Mouse (Mus musculus): ENCODE results near the gene Neurod2. TPM values are rescaled to one million over a fixed set of nuclear protein-coding genes. Genes with fewer than 3 reads are reported as not detected.

Neurod2 gene
- polyA plus RNA-seq, 1 experiment from 2014 or later, result 5.6 TPM

DNA sequence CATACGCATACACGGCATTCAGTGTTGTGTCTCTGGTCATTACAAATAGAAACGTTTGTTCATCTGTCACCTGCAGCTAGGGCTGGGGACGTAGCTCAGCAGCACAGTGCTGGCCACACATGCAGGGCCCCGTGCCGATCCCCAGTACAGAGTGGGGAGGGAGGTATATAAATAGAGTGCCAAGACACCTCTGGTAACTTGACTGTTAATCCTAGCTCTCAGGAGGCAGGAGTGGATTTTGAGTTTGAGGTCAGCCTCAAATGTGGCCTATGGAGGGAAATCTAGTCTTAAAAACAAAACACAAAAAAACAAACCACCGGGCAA is 38.4 kb upstream of the Neurod2 start:
- 87% methylated on average over 7 of the region's 7 CpGs for WGBS
- H3K27ac ChIP-seq (ENCODE audit: low read length), result no peak overlapping the region
- no peaks in the 10 kb centered on the region for H3K9me3 ChIP-seq (replicated peaks; ENCODE audit: control insufficient read depth, low read length, poor library complexity, severe bottlenecking)
- ATAC-seq, result no peak
- no peaks in the 10 kb centered on the region for H3K27me3 ChIP-seq (ENCODE audit: control insufficient read depth, insufficient read depth, low read depth, low read length)
- peaks cover 7% of the 10 kb centered on the region for H3K4me1 ChIP-seq (ENCODE audit: control insufficient read depth, insufficient read depth, low read length)
- H3K4me3 ChIP-seq (ENCODE audit: low read depth, low read length), result no peak overlapping the region
- no peak overlapping the region for H3K4me2 ChIP-seq (ENCODE audit: low read length)
- no peaks in the 10 kb centered on the region for H3K36me3 ChIP-seq (ENCODE audit: control insufficient read depth, insufficient read depth, low read length)
- no peak overlapping the region for H3K9ac ChIP-seq (ENCODE audit: low read depth, low read length)

GRCm38 (mm10) chr11:98367171-98367862 is 37.9 kb upstream of the Neurod2 start:
- WGBS, result 86% methylated on average over 10 of the region's 10 CpGs
- no peak for ATAC-seq
- H3K27ac ChIP-seq (ENCODE audit: low read length), result no peak overlapping the region

GRCm38 (mm10) chr11:98366290-98366689 is 36.8 kb upstream of the Neurod2 start:
- no peaks in the 10 kb centered on the region for H3K36me3 ChIP-seq (ENCODE audit: control insufficient read depth, insufficient read depth, low read length)
- no peak for ATAC-seq
- H3K27ac ChIP-seq (ENCODE audit: low read length), result no peak overlapping the region
- WGBS, result 84% methylated on average over 10 of the region's 10 CpGs
- no peak overlapping the region for H3K4me2 ChIP-seq (ENCODE audit: low read length)
- H3K4me1 ChIP-seq (ENCODE audit: control insufficient read depth, insufficient read depth, low read length), result peaks cover 3% of the 10 kb centered on the region
- H3K27me3 ChIP-seq (ENCODE audit: control insufficient read depth, insufficient read depth, low read depth, low read length), result no peaks in the 10 kb centered on the region
- H3K9ac ChIP-seq (ENCODE audit: low read depth, low read length), result no peak overlapping the region
- no peak overlapping the region for H3K4me3 ChIP-seq (ENCODE audit: low read depth, low read length)
- no peaks in the 10 kb centered on the region for H3K9me3 ChIP-seq (replicated peaks; ENCODE audit: control insufficient read depth, low read length, poor library complexity, severe bottlenecking)

More at GRCm38 (mm10) chr11:98367171-98367862, 37.9 kb upstream of the Neurod2 start:
- Histone ChIP-seq H3K36me3 (ENCODE audit: control insufficient read depth, insufficient read depth, low read length) (no peaks in the 10 kb centered on the region), H3K4me1 (ENCODE audit: control insufficient read depth, insufficient read depth, low read length) (peaks cover 7% of the 10 kb centered on the region), H3K27me3 (ENCODE audit: control insufficient read depth, insufficient read depth, low read depth, low read length) (no peaks in the 10 kb centered on the region), H3K4me2 (ENCODE audit: low read length) (no peak overlapping the region), H3K9me3 (replicated peaks; ENCODE audit: control insufficient read depth, low read length, poor library complexity, severe bottlenecking) (no peaks in the 10 kb centered on the region), H3K9ac (ENCODE audit: low read depth, low read length) (no peak overlapping the region), H3K4me3 (ENCODE audit: low read depth, low read length) (no peak overlapping the region)

- 95% methylated on average over 5 of the region's 5 CpGs for WGBS
- ATAC-seq, result no peak
Observed at GRCm38 (mm10) chr11:98364410-98364809, 35.0 kb upstream of the Neurod2 start.

GRCm38 (mm10) chr11:98363817-98364216 is 34.4 kb upstream of the Neurod2 start:
- no peak for ATAC-seq
- Histone ChIP-seq H3K4me1 (ENCODE audit: control insufficient read depth, insufficient read depth, low read length) (peaks cover 11% of the 10 kb centered on the region), H3K4me3 (ENCODE audit: low read depth, low read length) (no peak overlapping the region), H3K36me3 (ENCODE audit: control insufficient read depth, insufficient read depth, low read length) (no peaks in the 10 kb centered on the region), H3K9ac (ENCODE audit: low read depth, low read length) (no peak overlapping the region), H3K9me3 (replicated peaks; ENCODE audit: control insufficient read depth, low read length, poor library complexity, severe bottlenecking) (no peaks in the 10 kb centered on the region), H3K4me2 (ENCODE audit: low read length) (no peak overlapping the region), H3K27me3 (ENCODE audit: control insufficient read depth, insufficient read depth, low read depth, low read length) (no peaks in the 10 kb centered on the region), H3K27ac (ENCODE audit: low read length) (no peak overlapping the region)
- WGBS, result 87% methylated on average over 5 of the region's 5 CpGs

More at GRCm38 (mm10) chr11:98364410-98364809, 35.0 kb upstream of the Neurod2 start:
- no peak overlapping the region for H3K9ac ChIP-seq (ENCODE audit: low read depth, low read length)
- no peaks in the 10 kb centered on the region for H3K36me3 ChIP-seq (ENCODE audit: control insufficient read depth, insufficient read depth, low read length)
- no peaks in the 10 kb centered on the region for H3K9me3 ChIP-seq (replicated peaks; ENCODE audit: control insufficient read depth, low read length, poor library complexity, severe bottlenecking)
- no peak overlapping the region for H3K27ac ChIP-seq (ENCODE audit: low read length)
- H3K4me2 ChIP-seq (ENCODE audit: low read length), result no peak overlapping the region
- H3K4me1 ChIP-seq (ENCODE audit: control insufficient read depth, insufficient read depth, low read length), result peaks cover 5% of the 10 kb centered on the region
- H3K4me3 ChIP-seq (ENCODE audit: low read depth, low read length), result no peak overlapping the region
- H3K27me3 ChIP-seq (ENCODE audit: control insufficient read depth, insufficient read depth, low read depth, low read length), result no peaks in the 10 kb centered on the region

GRCm38 (mm10) chr11:98360866-98361521 is 31.5 kb upstream of the Neurod2 start:
- WGBS, result 37% methylated on average over 9 of the region's 9 CpGs
- no peak overlapping the region for H3K27ac ChIP-seq (ENCODE audit: low read length)
- H3K9me3 ChIP-seq (replicated peaks; ENCODE audit: control insufficient read depth, low read length, poor library complexity, severe bottlenecking), result no peaks in the 10 kb centered on the region
- H3K4me3 ChIP-seq (ENCODE audit: low read depth, low read length), result no peak overlapping the region
- no peak overlapping the region for H3K4me2 ChIP-seq (ENCODE audit: low read length)
- H3K27me3 ChIP-seq (ENCODE audit: control insufficient read depth, insufficient read depth, low read depth, low read length), result no peaks in the 10 kb centered on the region
- ATAC-seq, result no peak
- no peaks in the 10 kb centered on the region for H3K36me3 ChIP-seq (ENCODE audit: control insufficient read depth, insufficient read depth, low read length)
- H3K9ac ChIP-seq (ENCODE audit: low read depth, low read length), result peak overlapping the region; percentile 18; the same call in 1 of the 2 replicates
- H3K4me1 ChIP-seq (ENCODE audit: control insufficient read depth, insufficient read depth, low read length), result peaks cover 17% of the 10 kb centered on the region

DNA sequence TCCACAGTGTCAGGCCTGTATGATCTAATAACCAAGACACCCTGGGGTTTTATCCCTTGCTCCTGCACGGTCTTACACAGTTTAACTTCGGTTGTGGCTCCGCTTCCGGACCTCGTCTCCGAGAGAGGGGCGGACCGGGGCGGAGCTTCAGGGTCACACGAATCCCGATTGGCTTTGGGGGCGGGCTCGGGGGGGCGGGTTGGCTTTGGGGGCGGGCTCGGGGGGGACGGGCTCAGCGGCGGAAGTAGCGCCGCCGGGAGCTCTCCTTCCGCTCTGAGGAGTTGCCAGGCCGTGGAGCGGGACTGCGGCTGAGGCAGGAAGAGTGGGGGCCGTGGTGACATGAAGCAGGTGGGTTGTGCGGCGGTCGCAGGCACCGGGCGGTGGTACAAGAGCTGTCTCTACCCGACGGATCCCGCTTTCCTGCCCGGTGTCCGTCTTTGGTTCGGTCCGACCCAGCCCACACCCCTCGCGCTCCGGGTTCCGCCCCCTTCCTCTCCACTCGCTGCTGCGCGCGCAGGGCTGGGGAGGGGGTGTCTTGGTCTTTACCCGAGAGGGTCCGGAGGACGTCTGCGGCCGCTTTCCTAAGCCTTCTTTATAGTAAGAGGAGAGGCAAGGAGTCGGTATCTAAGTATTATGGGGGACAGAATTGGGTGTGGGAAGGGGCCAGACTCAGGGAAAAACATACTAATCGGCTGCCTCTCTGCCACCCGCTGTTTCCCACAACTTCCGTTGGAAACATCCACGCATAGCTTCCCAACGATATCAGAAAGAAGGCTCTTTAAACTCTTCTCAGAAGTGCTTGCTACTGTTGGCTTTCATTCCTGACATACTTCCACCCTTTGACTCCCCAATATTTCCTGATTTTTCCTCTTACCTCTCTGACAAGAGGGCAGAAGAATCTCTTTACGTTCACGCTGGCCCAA is 29.0 kb upstream of the Neurod2 start, which contains the start of gene Stard3:
TSS of gene Stard3 (plus strand) at position 208 of the 923 bp plus-strand sequence.
- WGBS, result under 1% methylated on average over 55 of the region's 60 CpGs
- Histone ChIP-seq H3K9ac (ENCODE audit: low read depth, low read length) (peak within 1 kb of the TSS; percentile 78), H3K27me3 (ENCODE audit: control insufficient read depth, insufficient read depth, low read depth, low read length) (peaks cover 4% of the 10 kb centered on the region; the same call in 1 of the 2 replicates), H3K9me3 (replicated peaks; ENCODE audit: control insufficient read depth, low read length, poor library complexity, severe bottlenecking) (no peaks in the 10 kb centered on the region), H3K4me1 (ENCODE audit: control insufficient read depth, insufficient read depth, low read length) (peaks cover 17% of the 10 kb centered on the region), H3K27ac (ENCODE audit: low read length) (peak within 1 kb of the TSS; percentile 89), H3K4me2 (ENCODE audit: low read length) (peak within 1 kb of the TSS; percentile 84), H3K36me3 (ENCODE audit: control insufficient read depth, insufficient read depth, low read length) (no peaks in the 10 kb centered on the region), H3K4me3 (ENCODE audit: low read depth, low read length) (peak within 1 kb of the TSS; percentile 70)
- ATAC-seq, result peak; percentile 86

DNA sequence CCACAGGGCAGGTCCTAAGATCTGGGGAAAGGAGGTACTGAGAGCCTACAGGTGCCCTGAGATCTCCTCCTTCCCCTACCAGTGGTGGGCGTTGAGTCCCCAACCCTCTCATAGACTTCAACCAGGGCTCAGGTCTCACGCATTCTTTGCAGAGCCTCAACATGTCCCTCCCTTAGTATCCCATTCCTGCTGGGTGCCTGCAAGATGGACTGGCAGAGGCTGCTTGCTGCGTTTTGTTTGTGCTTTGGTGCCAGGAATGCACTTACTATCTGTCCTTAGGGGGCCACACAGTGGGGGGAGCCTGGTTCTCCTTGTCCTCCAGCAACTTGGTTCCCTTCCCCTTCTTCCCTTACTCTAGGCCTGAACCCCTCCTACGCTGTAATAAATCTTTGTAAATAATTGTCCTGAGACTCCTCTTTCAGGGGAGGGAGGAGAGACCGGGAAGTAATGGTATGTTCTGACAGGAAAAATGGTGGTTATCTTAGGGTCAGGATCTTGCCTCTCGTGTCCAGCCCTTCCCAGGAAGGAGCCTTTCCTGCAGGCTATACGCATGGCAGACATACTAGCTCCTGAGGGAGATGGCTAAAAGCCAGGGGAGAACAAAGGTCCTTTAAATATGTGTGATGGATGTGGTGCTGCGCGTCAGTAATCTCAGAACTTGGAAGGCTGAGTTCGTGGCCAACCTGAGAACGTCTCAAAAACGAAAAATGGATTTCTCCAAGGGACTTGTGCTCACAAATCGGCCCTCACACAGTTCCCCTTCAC is 28.1 kb upstream of the Neurod2 start:
- Histone ChIP-seq H3K4me1 (ENCODE audit: control insufficient read depth, insufficient read depth, low read length) (peaks cover 17% of the 10 kb centered on the region), H3K4me2 (ENCODE audit: low read length) (peak overlapping the region; percentile 84), H3K9me3 (replicated peaks; ENCODE audit: control insufficient read depth, low read length, poor library complexity, severe bottlenecking) (no peaks in the 10 kb centered on the region), H3K27ac (ENCODE audit: low read length) (no peak overlapping the region), H3K27me3 (ENCODE audit: control insufficient read depth, insufficient read depth, low read depth, low read length) (peaks cover 7% of the 10 kb centered on the region; the same call in 1 of the 2 replicates), H3K36me3 (ENCODE audit: control insufficient read depth, insufficient read depth, low read length) (no peaks in the 10 kb centered on the region), H3K9ac (ENCODE audit: low read depth, low read length) (peak overlapping the region; percentile 36; the same call in 1 of the 2 replicates), H3K4me3 (ENCODE audit: low read depth, low read length) (peak overlapping the region; percentile 70)
- WGBS, result 12% methylated on average over 13 of the region's 13 CpGs
- ATAC-seq, result peak; percentile 2; the same call in 1 of the 2 replicates

Measured in midbrain, embryonic 16.5 days (tissue).